Mouse (Mus musculus): ENCODE data around the gene Prpmp5. TPM values are rescaled to one million over a fixed set of nuclear protein-coding genes. Genes with fewer than 3 reads are reported as not detected.
"Not testable (repeated sequence)": the region's sequence is repeated elsewhere in the genome, so short reads cannot be mapped to it uniquely, and the experiment has no call there.

The Prpmp5 gene
- not detected in 2 replicates for polyA plus RNA-seq (2015; fragmentation: Nextera tagmentation; extraction: Ambion mirVana)

GRCm38 (mm10) chr6:132314657-132315056, at the start of gene Prpmp5:
Gene Prpmp5 (minus strand): TSS chr6:132314757.
- H3K4me3 ChIP-seq (ENCODE audit: low read length); H3K27me3 ChIP-seq (ENCODE audit: insufficient read depth, low read length); H3K36me3 ChIP-seq (ENCODE audit: insufficient read depth, low read length); H3K4me1 ChIP-seq (ENCODE audit: insufficient read depth, low read length); ATAC-seq (ENCODE audit: low FRiP score, low TSS enrichment); H3K4me2 ChIP-seq (replicated peaks; ENCODE audit: low read depth, low read length); H3K9ac ChIP-seq (replicated peaks; ENCODE audit: low read length); H3K27ac ChIP-seq (ENCODE audit: low read length); H3K9me3 ChIP-seq (ENCODE audit: low read length): not testable (repeated sequence)

- H3K9ac ChIP-seq (replicated peaks; ENCODE audit: low read length); H3K4me2 ChIP-seq (replicated peaks; ENCODE audit: low read depth, low read length); H3K36me3 ChIP-seq (ENCODE audit: insufficient read depth, low read length); H3K27me3 ChIP-seq (ENCODE audit: insufficient read depth, low read length); H3K27ac ChIP-seq (ENCODE audit: low read length); H3K4me1 ChIP-seq (ENCODE audit: insufficient read depth, low read length); H3K9me3 ChIP-seq (ENCODE audit: low read length); ATAC-seq (ENCODE audit: low FRiP score, low TSS enrichment); H3K4me3 ChIP-seq (ENCODE audit: low read length): not testable (repeated sequence)
- WGBS: 69% methylated on average over 1 of the region's 1 CpGs
Observed at GRCm38 (mm10) chr6:132364034-132364433, 49.5 kb upstream of the Prpmp5 start, which contains the start of gene Gm8882. Gene Gm8882 (minus strand): TSS chr6:132364134.

Other genes with a start within 250 kb of the Prpmp5 start
- not detected in 2 replicates for gene Prb1, start 104.2 kb downstream of the Prpmp5 start, polyA plus RNA-seq (2015; fragmentation: Nextera tagmentation; extraction: Ambion mirVana)
- not detected in 2 replicates for gene Gm8882, start 49.4 kb upstream of the Prpmp5 start, polyA plus RNA-seq (2015; fragmentation: Nextera tagmentation; extraction: Ambion mirVana)

All from kidney, embryonic 16.5 days (tissue).